Mouse (Mus musculus): ENCODE results near the gene Upk1b.
"Not testable (repeated sequence)": the region's sequence is repeated elsewhere in the genome, so short reads cannot be mapped to it uniquely, and the experiment has no call there.

The Upk1b gene

GRCm38 (mm10) chr16:38800091-38800490, at the start of gene Upk1b:
Gene Upk1b, minus strand, starts transcription at chr16:38800328.
- DNase-seq (ENCODE audit: low spot score) = no peak

DNA sequence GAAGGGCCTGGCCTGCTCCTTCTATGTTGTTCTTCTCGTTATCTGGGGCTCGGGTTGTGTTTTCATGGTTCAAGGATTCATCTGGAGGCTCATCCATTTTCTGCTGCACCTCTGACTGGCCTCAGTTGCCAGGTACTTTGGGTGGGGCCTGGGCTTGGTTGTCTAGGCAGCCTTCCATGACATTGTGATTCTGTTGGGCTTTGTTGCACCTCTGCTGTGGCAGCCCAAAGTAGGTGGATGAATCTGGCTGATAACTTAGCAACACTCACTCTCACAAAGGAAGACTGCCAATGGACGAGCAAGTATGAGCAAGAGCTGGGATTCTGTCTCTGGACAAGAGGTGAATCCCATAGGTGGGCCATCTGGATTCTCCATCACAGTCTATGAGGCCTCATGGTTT, 28.5 kb upstream of the Upk1b start, which contains the start of gene 4930435E12Rik:
4930435E12Rik (minus strand) TSS at position 101 of the 400 bp plus-strand sequence.
- no peak for DNase-seq (ENCODE audit: low spot score)

- DNase-seq (ENCODE audit: low spot score) = peak; percentile 80
These were observed 12.4 kb upstream of the Upk1b start for GRCm38 (mm10) chr16:38812521-38812920.

GRCm38 (mm10) chr16:38810196-38810595, 10.1 kb upstream of the Upk1b start:
- DNase-seq (ENCODE audit: low spot score) = no peak

- not testable (repeated sequence) for DNase-seq (ENCODE audit: low spot score)
These were observed 7.7 kb upstream of the Upk1b start for GRCm38 (mm10) chr16:38807796-38808195.

- DNase-seq (ENCODE audit: low spot score) = no peak
These were observed 1.1 kb downstream of the Upk1b start for GRCm38 (mm10) chr16:38798957-38799450.

DNA sequence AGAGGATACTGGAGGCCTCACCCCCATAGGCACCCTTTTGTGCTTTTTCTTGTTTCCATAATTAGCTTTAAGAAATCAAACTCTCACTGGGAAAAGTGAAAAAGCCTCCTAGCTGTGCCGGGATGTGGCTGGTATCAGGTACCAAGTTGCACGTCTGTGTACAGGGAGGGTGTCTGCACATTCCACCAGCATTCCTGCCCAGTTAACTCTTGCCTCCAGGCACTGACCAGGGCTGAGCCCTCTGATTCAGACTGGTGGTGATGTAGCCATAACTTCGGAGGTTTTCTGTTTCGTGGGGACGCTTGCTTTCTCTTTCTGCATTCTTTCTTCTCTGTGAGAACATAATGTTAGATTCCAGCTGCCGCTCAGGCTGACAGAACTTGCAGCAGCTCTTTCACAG, 7.0 kb downstream of the Upk1b start:
- DNase-seq (ENCODE audit: low spot score) = no peak

DNA sequence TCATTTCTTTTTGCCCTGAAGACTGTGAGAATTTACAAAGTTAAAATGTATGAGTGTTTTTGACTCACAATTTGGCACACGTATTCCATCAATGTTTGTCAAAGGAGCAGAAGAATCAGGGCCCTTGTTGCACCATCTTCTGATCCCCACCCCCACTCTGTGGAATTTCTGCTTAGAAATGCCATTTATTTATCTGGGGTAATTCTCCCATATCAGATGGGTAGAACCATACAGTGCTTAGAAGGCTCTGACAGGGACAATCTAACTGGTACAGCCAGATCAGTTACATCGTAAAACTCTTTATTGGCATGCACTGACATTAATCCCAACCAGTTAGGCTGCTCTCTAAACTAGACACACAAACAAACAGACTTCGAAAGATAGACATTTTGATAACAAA, 10.2 kb downstream of the Upk1b start:
- no peak for DNase-seq (ENCODE audit: low spot score)

GRCm38 (mm10) chr16:38789016-38789415, 11.1 kb downstream of the Upk1b start:
- DNase-seq (ENCODE audit: low spot score) = no peak

DNA sequence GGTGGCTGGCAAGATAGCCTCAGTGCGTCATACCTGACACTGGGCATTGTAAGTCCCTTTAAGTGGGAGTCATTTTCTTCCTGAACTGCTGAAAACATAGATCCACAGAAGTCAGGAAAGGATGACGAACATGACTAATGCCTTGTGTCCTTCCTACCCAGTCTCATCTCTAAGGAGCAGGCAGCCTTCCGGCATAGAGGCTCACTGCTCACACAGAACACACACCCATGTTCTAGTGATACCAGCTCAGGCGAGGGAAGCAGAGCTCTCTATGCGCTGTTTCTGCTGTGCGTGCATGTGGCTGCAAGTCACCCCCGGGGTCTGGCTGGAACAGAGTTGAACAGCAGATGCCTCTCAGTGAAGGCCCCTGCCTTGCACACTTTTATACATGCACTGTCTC, 14.8 kb downstream of the Upk1b start:
- no peak for DNase-seq (ENCODE audit: low spot score)

GRCm38 (mm10) chr16:38782524-38783067, 17.5 kb downstream of the Upk1b start:
- DNase-seq (ENCODE audit: low spot score) = no peak

GRCm38 (mm10) chr16:38781946-38782345, 18.2 kb downstream of the Upk1b start:
- DNase-seq (ENCODE audit: low spot score) = no peak

GRCm38 (mm10) chr16:38780960-38781572, 19.1 kb downstream of the Upk1b start:
- no peak for DNase-seq (ENCODE audit: low spot score)

GRCm38 (mm10) chr16:38776342-38776741, 23.8 kb downstream of the Upk1b start:
- no peak for DNase-seq (ENCODE audit: low spot score)

DNA sequence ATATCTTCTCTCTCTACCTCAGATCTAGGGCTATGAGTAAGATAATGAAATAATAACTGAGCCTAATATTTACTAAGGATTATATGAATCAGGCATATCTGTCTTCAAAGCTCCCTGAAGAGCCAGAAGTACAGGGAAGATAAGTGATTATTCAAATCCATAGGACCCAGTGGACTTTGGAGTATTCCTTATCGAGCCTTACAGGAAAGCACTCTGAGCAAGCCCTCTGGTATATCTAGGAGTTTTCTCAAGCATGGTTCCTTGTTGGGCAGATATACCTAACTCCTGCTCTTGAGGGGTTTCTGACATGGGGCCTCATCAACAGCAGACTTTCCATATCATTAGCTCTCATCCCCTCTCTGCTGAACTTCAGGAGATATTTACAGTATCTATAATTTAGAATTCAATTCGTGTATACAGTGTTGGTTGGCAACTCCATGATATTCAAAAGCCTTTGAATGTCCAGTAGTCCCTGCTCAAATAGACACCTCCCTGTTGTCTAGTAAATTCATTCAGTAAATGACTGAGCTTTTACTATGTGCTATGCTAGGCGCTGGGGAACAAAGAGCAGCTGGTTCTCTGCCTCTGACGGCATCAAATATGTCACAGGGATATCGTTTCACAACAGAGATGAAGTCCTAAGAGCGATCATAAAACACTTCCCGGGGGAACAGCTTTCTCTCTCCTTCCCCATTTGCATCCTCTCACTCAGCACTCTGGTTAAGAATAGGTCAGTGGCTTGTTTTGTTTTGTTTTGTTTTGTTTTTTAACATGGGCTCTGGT, 25.0 kb downstream of the Upk1b start:
- DNase-seq (ENCODE audit: low spot score) = no peak

DNA sequence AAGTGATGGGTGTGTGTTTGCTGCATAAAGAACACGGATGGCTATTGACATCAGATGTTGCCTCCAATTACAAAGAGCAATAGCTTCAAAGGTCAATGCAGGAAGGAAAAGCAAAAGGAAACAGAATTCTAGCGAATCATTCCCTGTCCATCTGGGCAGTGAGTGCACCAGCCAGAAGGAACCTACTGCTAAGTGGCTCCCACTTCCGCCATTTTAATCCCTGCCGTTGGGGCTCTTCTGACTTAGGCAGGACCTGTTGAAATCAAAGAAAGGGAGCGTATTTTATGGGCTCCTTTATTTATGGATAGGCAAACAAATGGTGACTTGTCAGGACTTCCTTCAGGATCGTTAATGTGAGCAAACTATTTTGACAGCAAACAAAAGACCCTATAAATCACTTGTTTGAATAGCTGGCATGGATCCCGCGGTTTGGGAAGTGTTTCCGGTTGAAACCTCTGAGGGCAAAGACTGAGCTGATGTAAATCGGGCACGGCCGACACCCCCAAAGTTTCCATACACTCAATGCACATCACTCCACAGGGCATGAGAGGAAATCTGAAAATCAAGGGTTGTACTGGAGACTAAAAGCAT, 27.1 kb downstream of the Upk1b start:
- no peak for DNase-seq (ENCODE audit: low spot score)

DNA sequence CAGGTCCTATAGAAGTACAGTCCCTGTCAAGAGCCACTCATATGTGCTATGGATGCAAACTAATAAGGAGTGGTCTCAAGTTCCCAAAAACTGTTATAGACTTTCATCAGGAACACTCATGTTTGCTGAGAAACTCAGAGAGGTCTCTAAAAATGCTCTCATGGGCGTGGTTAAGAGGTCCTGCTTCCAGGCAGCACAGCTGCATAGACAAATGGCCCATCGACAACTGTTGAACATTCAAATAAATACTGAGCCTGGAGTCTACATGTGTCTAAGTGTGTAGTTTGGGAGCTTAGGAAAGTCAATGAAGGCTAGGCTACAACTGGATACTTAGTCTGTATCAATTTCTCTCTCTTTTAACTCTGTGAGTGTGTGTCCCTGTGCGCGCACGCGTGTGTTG, 29.0 kb downstream of the Upk1b start:
- DNase-seq (ENCODE audit: low spot score) = no peak

GRCm38 (mm10) chr16:38769529-38769928, 30.6 kb downstream of the Upk1b start:
- no peak for DNase-seq (ENCODE audit: low spot score)

DNA sequence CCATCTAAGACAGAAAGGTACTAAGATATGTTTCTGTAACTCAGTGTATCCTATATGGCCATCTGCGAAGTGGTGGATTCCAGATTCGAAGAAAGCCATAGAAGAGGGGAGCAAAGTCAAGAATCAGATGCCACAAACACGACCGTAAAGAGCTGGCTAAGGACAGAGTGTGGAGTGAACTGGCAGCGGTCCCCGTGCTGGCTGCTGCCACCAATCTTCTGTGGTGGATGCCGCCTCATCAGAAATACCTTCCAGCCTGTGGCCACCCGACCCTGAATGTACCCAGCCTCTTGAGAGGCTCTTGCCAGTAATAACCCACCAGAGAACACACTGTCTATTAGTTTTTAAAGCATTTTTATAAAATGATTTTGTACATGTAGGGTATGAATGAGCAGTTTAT, 31.7 kb downstream of the Upk1b start:
- no peak for DNase-seq (ENCODE audit: low spot score)

DNA sequence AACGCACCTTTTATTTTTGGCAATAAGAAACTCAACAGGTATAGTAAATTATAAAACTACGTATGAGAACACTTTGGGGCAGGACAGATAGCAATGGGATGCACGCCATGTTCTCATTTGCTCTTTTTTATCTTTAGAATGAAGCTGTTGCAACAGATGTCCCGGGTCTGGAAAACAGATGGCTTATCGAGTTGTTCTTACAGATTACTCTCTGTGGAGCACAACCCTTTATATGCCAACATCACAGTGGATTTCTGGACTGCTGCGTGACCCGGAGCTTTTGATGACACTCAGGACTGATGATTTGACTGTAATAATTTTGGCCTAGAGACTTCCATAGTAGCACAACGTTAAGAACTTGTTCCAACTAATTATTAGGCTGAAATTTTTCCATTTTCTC, 32.4 kb downstream of the Upk1b start:
- no peak for DNase-seq (ENCODE audit: low spot score)

DNA sequence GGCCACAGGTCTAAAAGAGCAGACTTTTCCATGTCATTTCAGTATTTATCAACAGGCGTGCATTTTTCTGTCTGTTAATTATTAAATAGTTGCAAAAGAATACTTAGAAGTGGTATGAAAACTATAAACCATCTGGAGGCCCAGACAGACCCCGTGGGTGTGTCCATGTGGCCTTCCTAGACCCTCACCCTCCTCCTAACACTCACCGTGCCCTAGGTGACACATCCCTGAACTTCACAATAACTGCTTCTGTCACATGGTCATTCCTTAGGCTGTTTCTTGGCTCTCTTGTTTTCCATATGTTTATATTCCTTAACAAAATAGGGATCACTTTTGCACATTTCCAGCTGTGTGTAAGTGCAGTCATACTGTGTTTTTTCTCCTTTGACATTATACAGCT, 33.5 kb downstream of the Upk1b start:
- no peak for DNase-seq (ENCODE audit: low spot score)

DNA sequence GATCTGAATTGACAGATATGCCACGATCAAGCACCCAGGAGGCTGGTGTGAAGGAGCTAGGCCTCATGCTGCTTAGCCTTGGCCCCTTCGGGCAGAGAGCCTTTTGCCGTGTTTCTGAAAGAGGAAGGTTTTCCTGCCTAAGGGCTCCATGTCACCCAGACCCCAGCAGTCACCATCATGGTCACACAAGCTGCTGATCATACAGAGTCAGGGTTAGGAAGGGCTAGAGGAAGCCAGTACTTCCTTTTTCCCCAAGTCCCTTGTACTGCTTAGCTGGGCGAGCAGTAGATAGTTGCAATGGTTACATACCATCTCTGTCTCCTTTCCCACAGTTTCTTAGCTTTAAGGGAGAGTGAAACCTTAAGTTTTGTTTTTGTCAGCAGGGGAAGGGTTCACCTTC, 36.6 kb downstream of the Upk1b start:
- no peak for DNase-seq (ENCODE audit: low spot score)

DNA sequence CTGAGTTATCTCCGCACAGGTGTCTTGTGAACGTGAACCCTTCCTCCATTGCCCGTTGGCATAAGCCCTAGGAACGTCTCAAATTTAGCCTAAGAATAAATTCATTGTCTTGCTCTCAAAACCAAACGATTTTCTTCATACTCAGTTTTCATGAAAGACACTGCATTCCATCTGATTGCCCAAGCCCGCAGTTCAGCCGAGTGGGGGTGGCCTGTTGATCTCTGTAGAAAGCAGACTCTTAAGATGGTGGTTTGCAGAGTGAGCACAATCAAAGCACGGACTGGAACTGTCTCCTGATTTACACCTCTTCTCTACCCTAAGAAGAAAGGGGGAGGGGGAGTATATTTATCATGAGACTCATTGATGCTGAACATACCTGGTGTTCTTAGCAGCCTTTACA, 37.7 kb downstream of the Upk1b start:
- DNase-seq (ENCODE audit: low spot score) = no peak
